Mouse (Mus musculus) liver, adult 2 months (tissue): ENCODE data around the gene Runx2.

Source experiments
- CTCF ChIP-seq: fragments of 200-500 bp; IDR thresholded peaks from 2 replicates; pipeline ENCODE4 v1.5.1; 2011; ENCODE audit warnings: low read depth, low read length, control low read depth
- POLR2A ChIP-seq: fragments of 200-500 bp; IDR thresholded peaks from 2 replicates; pipeline ENCODE4 v1.6.1; 2011; ENCODE audit warnings: low read length, control low read depth; ENCODE audit not compliant: insufficient read depth; ENCODE audit errors: extremely low read depth

GRCm38 (mm10) chr17:44707956-44708355 lies 106.6 kb downstream of the Runx2 start:
- no peak for TF ChIP-seq CTCF
- TF ChIP-seq POLR2A = no peak
